ENCODE assay signal across 17 mouse cellular contexts in the genomic region with DNA sequence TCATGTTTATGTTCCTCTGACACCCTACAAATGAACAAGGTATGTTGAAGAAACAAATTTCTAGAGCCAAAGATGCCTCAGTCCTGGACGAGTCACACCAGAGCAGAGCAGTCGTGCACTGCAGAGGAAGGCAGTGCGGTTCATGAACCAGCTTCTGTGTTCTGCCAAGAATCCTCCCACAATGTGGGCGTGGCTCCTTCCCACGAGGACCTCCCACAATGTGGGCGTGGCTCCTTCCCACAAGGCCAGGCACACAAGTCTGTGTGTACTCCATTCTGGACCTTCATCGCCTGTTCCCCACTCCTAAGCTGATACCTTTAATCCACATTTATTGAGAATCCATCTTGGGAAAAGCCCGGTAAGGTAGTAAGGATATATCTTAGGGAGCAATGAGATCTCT. TPM values are rescaled to one million over a fixed set of nuclear protein-coding genes. Genes with fewer than 3 reads are reported as not detected.
A peak's percentile ranks its signal among the peaks of the same experiment; 100 is the strongest.
DNase-seq lines count a peak whose midpoint lies in the region; ATAC-seq lines count a peak whose summit lies in the region.
"Had no signal": no experiment of that assay in that cellular context is flagged by ENCODE, and none has a peak within 500 bp of the region (broad histone marks: within the 10 kb centered on the region; RNA-seq: fewer than 3 reads in every experiment).

No protein-coding gene starts in this region.

- H3K36me3 ChIP-seq in forebrain, embryonic 10.5 days (replicated peaks), result no peaks in the 10 kb centered on the region
- H3K36me3 ChIP-seq: kidney, embryonic 15.5 days; lung, embryonic 15.5 days had no signal

- DNase-seq in CD4-positive, CD25-positive, alpha-beta regulatory T cell, adult 2 months (ENCODE audit: low read depth, low spot score), result peak; percentile 37
- peak; percentile 40 for DNase-seq in CD4-positive helper T cell, adult 2 months (ENCODE audit: low read depth, low spot score)
- peak; percentile 35 for DNase-seq in c-Kit-positive CD71-positive TER-119-positive erythroid progenitor cells, embryonic 14.5 days (ENCODE audit: low spot score)
- DNase-seq in adrenal gland, postnatal 25 days, result no peak
- no peak for DNase-seq in forebrain, embryonic 10.5 days (ENCODE audit: extremely low spot score, low spot score)
- no peak for DNase-seq in adrenal gland, adult (ENCODE audit: inconsistent age in 2 of 2, low spot score in 1 of 2)
- DNase-seq: adrenal gland, postnatal 36 days; cerebellum, adult 2 months; heart, adult 2 months; heart, postnatal 14 days; midbrain, embryonic 14.5 days; right cerebral cortex, postnatal 14 days had no signal

- no peaks in the 10 kb centered on the region for H3K4me1 ChIP-seq in forebrain, embryonic 10.5 days
- H3K4me1 ChIP-seq: kidney, embryonic 15.5 days; lung, embryonic 15.5 days had no signal

- no peak overlapping the region for H3K27ac ChIP-seq in forebrain, embryonic 10.5 days
- H3K27ac ChIP-seq: heart, adult 2 months; kidney, embryonic 15.5 days; lung, embryonic 15.5 days had no signal

- ATAC-seq in CD4-positive, CD25-positive, alpha-beta regulatory T cell, adult 4 months, result no peak
- ATAC-seq in megakaryocyte-erythroid progenitor cell, adult 5-6 weeks (replicated peaks; ENCODE audit: low FRiP score, low TSS enrichment, poor library complexity, severe bottlenecking), result peak; percentile 88
- ATAC-seq: Patski had no signal

- no peak overlapping the region for H3K4me3 ChIP-seq in forebrain, embryonic 10.5 days
- H3K4me3 ChIP-seq: heart, adult 2 months; kidney, embryonic 15.5 days; lung, embryonic 15.5 days had no signal

- no peaks in the 10 kb centered on the region for H3K27me3 ChIP-seq in forebrain, embryonic 10.5 days (ENCODE audit: poor library complexity, severe bottlenecking)
- H3K27me3 ChIP-seq: kidney, embryonic 15.5 days; lung, embryonic 15.5 days had no signal

- 70% methylated on average over 8 of the region's 8 CpGs for WGBS in forebrain, embryonic 10.5 days

- no peaks in the 10 kb centered on the region for H3K9me3 ChIP-seq in forebrain, embryonic 10.5 days
- H3K9me3 ChIP-seq: kidney, embryonic 15.5 days; lung, embryonic 15.5 days had no signal

RNA-seq across cellular contexts. Expression of a gene that starts 8.2 kb away (rescaled TPM):
- 100 to 1,000 TPM; 247 to 339 TPM for polyA plus RNA-seq in CD4-positive, CD25-positive, alpha-beta regulatory T cell, adult 4 months (2017; shearing (Covaris generic))
- 39.0 and 48.2 TPM in 2 replicates for total RNA-seq in megakaryocyte-erythroid progenitor cell, adult 5-6 weeks (2014; fragmentation: Nextera tagmentation)
- total RNA-seq in megakaryocyte-erythroid progenitor cell, adult 5-6 weeks (2017), result 41.0 and 63.5 TPM in 2 replicates
- total RNA-seq in adrenal gland, postnatal 25 days (2021), result 1.2 and 2.2 TPM in 2 replicates
- 0.43 and 0.47 TPM in 2 replicates for polyA plus RNA-seq in forebrain, embryonic 10.5 days (2016; fragmentation: Nextera tagmentation; extraction: Ambion mirVana)
- polyA plus RNA-seq: Patski had no signal

RNA-seq across cellular contexts. Expression of a gene that starts 41.6 kb away (rescaled TPM):
- 1 to 10 TPM; 2.7 to 4.1 TPM for polyA plus RNA-seq in CD4-positive, CD25-positive, alpha-beta regulatory T cell, adult 4 months (2017; shearing (Covaris generic))
- 19.2 and 28.0 TPM in 2 replicates for total RNA-seq in megakaryocyte-erythroid progenitor cell, adult 5-6 weeks (2014; fragmentation: Nextera tagmentation)
- 36.4 and 44.1 TPM in 2 replicates for total RNA-seq in megakaryocyte-erythroid progenitor cell, adult 5-6 weeks (2017)
- 2.2 and 3.1 TPM in 2 replicates for total RNA-seq in adrenal gland, postnatal 25 days (2021)
- polyA plus RNA-seq in forebrain, embryonic 10.5 days (2016; fragmentation: Nextera tagmentation; extraction: Ambion mirVana), result 31.6 and 34.4 TPM in 2 replicates

Comparison
In these comparisons a context has a peak if more than half of its experiments do, and no peak if none do; other contexts are left out.
1. DNase-seq: peak in CD4-positive, CD25-positive, alpha-beta regulatory T cell, adult 2 months (single experiment), CD4-positive helper T cell, adult 2 months (single experiment) and c-Kit-positive CD71-positive TER-119-positive erythroid progenitor cells, embryonic 14.5 days (single experiment); none in adrenal gland, postnatal 25 days (single experiment), forebrain, embryonic 10.5 days (single experiment) and adrenal gland, adult (0 of 2).
2. RNA of a gene that starts 8.2 kb away (total RNA-seq): 39.0 to 63.5 TPM in megakaryocyte-erythroid progenitor cell, adult 5-6 weeks; 1.2 to 2.2 TPM in adrenal gland, postnatal 25 days; every median in the first group is over 10 times any median in the second.